Mouse (Mus musculus) lung, postnatal 0 days (tissue): ENCODE results near the gene Rtl8a.
"Not testable (repeated sequence)": the region's sequence is repeated elsewhere in the genome, so short reads cannot be mapped to it uniquely, and the experiment has no call there.

Experiments
- CTCF ChIP-seq: IDR thresholded peaks from 2 replicates; pipeline ENCODE4 v1.5.1; 2016; ENCODE audit warnings: antibody characterized with exemption, mild to moderate bottlenecking
- EP300 ChIP-seq: IDR thresholded peaks from 2 replicates; pipeline ENCODE4 v1.6.1; 2016; ENCODE audit warnings: antibody characterized with exemption, mild to moderate bottlenecking, control low read depth

DNA sequence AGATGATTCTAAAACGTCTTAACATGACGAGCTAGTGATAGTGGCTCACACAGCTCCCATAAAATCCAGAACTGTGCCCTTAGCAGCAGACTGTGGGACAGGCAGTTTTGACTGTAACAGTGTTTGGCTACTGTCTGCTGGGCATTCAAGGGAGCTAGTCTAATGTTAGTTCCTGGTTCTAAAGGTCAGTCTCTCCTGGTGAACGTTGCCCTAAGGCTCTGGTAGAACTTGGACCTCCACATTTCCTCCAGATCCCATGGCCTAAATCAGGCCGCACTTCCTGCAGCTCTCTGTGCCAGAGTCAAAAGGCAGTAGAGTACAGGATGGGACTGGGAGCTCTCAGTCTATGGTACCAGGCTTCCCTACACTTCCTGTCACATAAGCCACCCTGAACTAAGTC, 41.2 kb upstream of the Rtl8a start:
- not testable (repeated sequence) for TF ChIP-seq CTCF, EP300
